ENCODE assay signal across 9 mouse cellular contexts in the genomic region with DNA sequence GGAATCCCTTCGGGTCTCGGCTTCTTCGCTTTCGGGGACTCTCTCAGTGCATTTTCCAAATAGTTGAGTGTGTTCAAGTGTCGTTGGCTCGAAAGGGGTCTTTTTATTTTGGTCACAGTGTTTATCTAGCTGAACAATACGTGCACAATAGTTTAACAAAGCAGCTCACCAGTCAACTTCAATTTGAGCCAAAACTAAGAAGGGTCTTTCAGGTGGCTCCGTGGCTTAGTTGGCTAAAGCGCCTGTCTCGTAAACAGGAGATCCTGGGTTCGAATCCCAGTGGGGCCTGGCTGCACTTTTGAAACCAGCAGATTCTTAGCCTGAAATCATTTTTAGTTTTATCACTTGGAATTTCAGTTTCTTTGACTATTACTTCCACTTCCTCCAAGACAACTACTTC. TPM values are rescaled to one million over a fixed set of nuclear protein-coding genes. Genes with fewer than 3 reads are reported as not detected.
DNase-seq lines count a peak whose midpoint lies in the region; ATAC-seq and TF ChIP-seq lines count a peak whose summit lies in the region.
"Had no signal": no experiment of that assay in that cellular context is flagged by ENCODE, and none has a peak within 500 bp of the region (broad histone marks: within the 10 kb centered on the region; RNA-seq: fewer than 3 reads in every experiment).

No protein-coding gene starts in this region.

- peak; percentile 55 for DNase-seq in heart, adult 11 months
- DNase-seq in heart, postnatal 14 days, result no peak
- DNase-seq in embryo, embryonic 11 days, result peak; percentile 88
- DNase-seq in ovary, postnatal 14 days (ENCODE audit: low spot score), result no peak
- no peak for DNase-seq in gastrocnemius, postnatal 36 days

- intact Hi-C loops in heart, postnatal 14 days (cut with DNase I), result no loop called here
- intact Hi-C loops in gastrocnemius, postnatal 36 days (cut with DNase I), result no loop called here

- no peaks in the 10 kb centered on the region for H3K9me3 ChIP-seq in hindbrain, embryonic 15.5 days
- H3K9me3 ChIP-seq in midbrain, embryonic 13.5 days, result no peaks in the 10 kb centered on the region

- no peaks in the 10 kb centered on the region for H3K79me3 ChIP-seq in C2C12 (ENCODE audit: low read depth)

- no peak overlapping the region for H3K27ac ChIP-seq in hindbrain, embryonic 15.5 days (replicated peaks)
- H3K27ac ChIP-seq in midbrain, embryonic 13.5 days, result no peak overlapping the region

- WGBS in hindbrain, embryonic 15.5 days, result 2% methylated on average over 11 of the region's 11 CpGs
- WGBS in midbrain, embryonic 13.5 days, result under 1% methylated on average over 11 of the region's 11 CpGs

- no peaks in the 10 kb centered on the region for H3K36me3 ChIP-seq in C2C12 (ENCODE audit: control insufficient read depth, insufficient read depth)
- H3K36me3 ChIP-seq in hindbrain, embryonic 15.5 days, result no peaks in the 10 kb centered on the region
- no peaks in the 10 kb centered on the region for H3K36me3 ChIP-seq in midbrain, embryonic 13.5 days

- H3ac ChIP-seq in C2C12 (ENCODE audit: control insufficient read depth, insufficient read length, low read depth), result peak overlapping the region; percentile 30

- H3K4me2 ChIP-seq in hindbrain, embryonic 15.5 days, result peak overlapping the region; percentile 56
- peak overlapping the region; percentile 47 for H3K4me2 ChIP-seq in midbrain, embryonic 13.5 days (replicated peaks)

- peaks cover 9% of the 10 kb centered on the region; the same call in 1 of the 2 replicates for H3K4me1 ChIP-seq in hindbrain, embryonic 15.5 days (replicated peaks)
- H3K4me1 ChIP-seq in midbrain, embryonic 13.5 days (replicated peaks), result peaks cover 9% of the 10 kb centered on the region; the same call in 1 of the 2 replicates

- no peak for TF ChIP-seq CTCF in C2C12 (IDR thresholded peaks at IDR 0.05; ENCODE audit: control insufficient read depth, insufficient read depth, insufficient read length)

- H3K27me3 ChIP-seq in C2C12 (ENCODE audit: control insufficient read depth, insufficient read depth, insufficient read length), result no peaks in the 10 kb centered on the region
- peaks cover 21% of the 10 kb centered on the region; the same call in 1 of the 2 replicates for H3K27me3 ChIP-seq in hindbrain, embryonic 15.5 days
- H3K27me3 ChIP-seq in midbrain, embryonic 13.5 days, result peaks cover 44% of the 10 kb centered on the region
- H3K27me3 ChIP-seq: Patski had no signal

- ATAC-seq in hindbrain, embryonic 15.5 days (ENCODE audit: low FRiP score, low read depth), result no peak
- no peak for ATAC-seq in midbrain, embryonic 13.5 days
- ATAC-seq: Patski had no signal

- peak overlapping the region; percentile 12 for H3K4me3 ChIP-seq in C2C12 (ENCODE audit: insufficient read depth, poor library complexity, severe bottlenecking)
- peak overlapping the region; percentile 42 for H3K4me3 ChIP-seq in hindbrain, embryonic 15.5 days
- peak overlapping the region; percentile 40 for H3K4me3 ChIP-seq in midbrain, embryonic 13.5 days (replicated peaks)

- H3K79me2 ChIP-seq in C2C12 (ENCODE audit: control insufficient read depth, insufficient read depth), result no peaks in the 10 kb centered on the region

- 0 out of 2 replicates have a peak overlapping the region, but pooled peaks have one; percentile 14 for H3K9ac ChIP-seq in hindbrain, embryonic 15.5 days
- H3K9ac ChIP-seq in midbrain, embryonic 13.5 days (replicated peaks), result 0 out of 2 replicates have a peak overlapping the region, but pooled peaks have one; percentile 14

TF ChIP-seq in C2C12, 6 proteins besides CTCF, POLR2A, EP300 and RAD21:
- no peak for TF ChIP-seq MYOD1 (IDR thresholded peaks at IDR 0.05; ENCODE audit: control insufficient read depth, insufficient read length, low read depth)
- TF ChIP-seq FOSL1 (IDR thresholded peaks at IDR 0.05; ENCODE audit: insufficient read depth, low read length, poor library complexity, severe bottlenecking), result no peak
- no peak for TF ChIP-seq MYOG (IDR thresholded peaks at IDR 0.05; ENCODE audit: control insufficient read depth, extremely low read depth, insufficient read length)
- no peak for TF ChIP-seq USF1 (IDR thresholded peaks at IDR 0.05; ENCODE audit: low read depth)
- no peak for TF ChIP-seq MAX (IDR thresholded peaks at IDR 0.05)
- no peak for TF ChIP-seq CEBPB (IDR thresholded peaks at IDR 0.05; ENCODE audit: low read depth)

RNA-seq across cellular contexts. Expression of a gene that starts 28.2 kb away (rescaled TPM):
- not detected for total RNA-seq in heart, postnatal 14 days (2021)
- polyA plus RNA-seq in C2C12 (2012; fragmentation: generic; extraction: Trizol), result not detected
- not detected in 2 replicates for polyA plus RNA-seq in hindbrain, embryonic 15.5 days (2015; fragmentation: Nextera tagmentation; extraction: Ambion mirVana)
- polyA plus RNA-seq in midbrain, embryonic 13.5 days (2015; fragmentation: Nextera tagmentation; extraction: Ambion mirVana), result not detected in 2 replicates
- total RNA-seq in gastrocnemius, postnatal 36 days (2021), result not detected
- polyA plus RNA-seq: Patski had no signal

RNA-seq across cellular contexts. Expression of a gene that starts 47.6 kb away (rescaled TPM):
- total RNA-seq in heart, postnatal 14 days (2021), result not detected
- not detected for polyA plus RNA-seq in C2C12 (2012; fragmentation: generic; extraction: Trizol)
- 0.24 and 0.27 TPM in 2 replicates for polyA plus RNA-seq in hindbrain, embryonic 15.5 days (2015; fragmentation: Nextera tagmentation; extraction: Ambion mirVana)
- polyA plus RNA-seq in midbrain, embryonic 13.5 days (2015; fragmentation: Nextera tagmentation; extraction: Ambion mirVana), result not detected in 2 replicates
- total RNA-seq in gastrocnemius, postnatal 36 days (2021), result not detected
- polyA plus RNA-seq: Patski had no signal

Comparison
In these comparisons a context has a peak if more than half of its experiments do, and no peak if none do; other contexts are left out.
1. DNase-seq: peak in heart, adult 11 months (single experiment) and embryo, embryonic 11 days (single experiment); none in heart, postnatal 14 days (0 of 2), ovary, postnatal 14 days (single experiment) and gastrocnemius, postnatal 36 days (0 of 2).
2. Peak in every context shown above with its lines, with median percentiles within 50 percentile points of each other: H3K4me3 ChIP-seq.